21 mouse cellular contexts compared by ENCODE assay signal in the genomic region with DNA sequence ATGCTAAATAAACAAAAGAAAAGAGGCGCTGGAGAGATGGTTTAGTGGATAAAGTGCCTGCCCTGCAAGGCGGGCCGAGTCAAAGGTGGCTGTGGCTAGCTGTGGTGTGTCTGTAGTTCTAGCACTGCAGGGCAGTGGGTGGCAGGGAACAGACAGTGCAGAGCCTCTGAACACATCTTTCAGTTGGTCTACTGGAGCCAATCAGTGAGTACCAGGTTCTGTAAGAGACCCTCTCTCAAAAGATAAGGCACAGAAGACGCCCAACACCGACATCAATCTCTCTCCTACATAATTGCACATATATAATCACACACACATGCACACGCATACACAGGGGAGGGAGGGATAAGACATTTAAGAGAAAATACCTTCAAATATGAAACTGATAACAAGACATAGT. TPM values are rescaled to one million over a fixed set of nuclear protein-coding genes. Genes with fewer than 3 reads are reported as not detected.
DNase-seq lines count a peak whose midpoint lies in the region; ATAC-seq lines count a peak whose summit lies in the region.
"Had no signal": no experiment of that assay in that cellular context is flagged by ENCODE, and none has a peak within 500 bp of the region (broad histone marks: within the 10 kb centered on the region; RNA-seq: fewer than 3 reads in every experiment).

No protein-coding gene starts in this region.

- 63% methylated on average over 6 of the region's 6 CpGs for WGBS in liver, embryonic 11.5 days
- WGBS in liver, embryonic 15.5 days (ENCODE audit: insufficient replicate concordance): 29% methylated on average over 6 of the region's 6 CpGs
- 82% methylated on average over 6 of the region's 6 CpGs for WGBS in kidney, embryonic 16.5 days

- H3K27me3 ChIP-seq in liver, embryonic 11.5 days (replicated peaks; ENCODE audit: control insufficient read depth, insufficient read depth, low read length): no peaks in the 10 kb centered on the region
- no peaks in the 10 kb centered on the region for H3K27me3 ChIP-seq in liver, embryonic 15.5 days
- no peaks in the 10 kb centered on the region for H3K27me3 ChIP-seq in kidney, embryonic 16.5 days (ENCODE audit: insufficient read depth, low read length)
- H3K27me3 ChIP-seq: heart, embryonic 15.5 days; hindbrain, embryonic 15.5 days had no signal

- peak overlapping the region; percentile 68 for H3K27ac ChIP-seq in liver, embryonic 11.5 days (ENCODE audit: low read depth, low read length)
- peak overlapping the region; percentile 65 for H3K27ac ChIP-seq in liver, embryonic 15.5 days (replicated peaks)
- H3K27ac ChIP-seq in kidney, embryonic 16.5 days (ENCODE audit: low read length): no peak overlapping the region
- H3K27ac ChIP-seq: embryonic facial prominence, embryonic 10.5 days; forebrain, embryonic 10.5 days; heart, adult 2 months; heart, embryonic 15.5 days; hindbrain, embryonic 15.5 days had no signal

- no peak overlapping the region for H3K4me3 ChIP-seq in liver, embryonic 11.5 days (ENCODE audit: low read depth, low read length)
- no peak overlapping the region; the same call in 1 of the 2 replicates for H3K4me3 ChIP-seq in liver, embryonic 15.5 days (replicated peaks)
- no peak overlapping the region for H3K4me3 ChIP-seq in kidney, embryonic 16.5 days (ENCODE audit: low read length)
- H3K4me3 ChIP-seq: embryonic facial prominence, embryonic 10.5 days; forebrain, embryonic 10.5 days; heart, adult 2 months; heart, embryonic 15.5 days; hindbrain, embryonic 15.5 days had no signal

- no peak for DNase-seq in liver, embryonic 11.5 days (ENCODE audit: low spot score)
- DNase-seq in testis, postnatal 14 days (ENCODE audit: low spot score): no peak
- DNase-seq in lung, postnatal 4 days: no peak
- DNase-seq: adrenal gland, adult 2 months; adrenal gland, postnatal 25 days; cerebellum, adult 18-20 months; cerebellum, adult 9-11 months; cerebellum, postnatal 36 days; gastrocnemius, postnatal 10 days; heart, adult 2 months; heart, postnatal 14 days had no signal

- H3K36me3 ChIP-seq in liver, embryonic 11.5 days (ENCODE audit: control insufficient read depth, insufficient read depth, low read length): no peaks in the 10 kb centered on the region
- peaks cover 20% of the 10 kb centered on the region for H3K36me3 ChIP-seq in liver, embryonic 15.5 days (replicated peaks)
- H3K36me3 ChIP-seq in kidney, embryonic 16.5 days (ENCODE audit: insufficient read depth, low read length): no peaks in the 10 kb centered on the region
- H3K36me3 ChIP-seq: heart, embryonic 15.5 days; hindbrain, embryonic 15.5 days had no signal

- H3K4me2 ChIP-seq in liver, embryonic 11.5 days: peak overlapping the region; percentile 26; the same call in 1 of the 2 replicates
- H3K4me2 ChIP-seq in liver, embryonic 15.5 days: peak overlapping the region; percentile 43
- no peak overlapping the region for H3K4me2 ChIP-seq in kidney, embryonic 16.5 days (replicated peaks; ENCODE audit: low read depth, low read length)
- H3K4me2 ChIP-seq: heart, embryonic 11.5 days; heart, embryonic 15.5 days; hindbrain, embryonic 15.5 days had no signal

- 0 out of 2 replicates have a peak, but pooled peaks have one; percentile 4 for ATAC-seq in granulocyte monocyte progenitor cell, adult 5-6 weeks (replicated peaks; ENCODE audit: poor library complexity, severe bottlenecking)
- peak; percentile 82 for ATAC-seq in liver, embryonic 11.5 days (replicated peaks; ENCODE audit: low FRiP score)
- peak; percentile 85 for ATAC-seq in liver, embryonic 15.5 days (ENCODE audit: insufficient read depth)
- ATAC-seq in megakaryocyte-erythroid progenitor cell, adult 5-6 weeks (replicated peaks; ENCODE audit: low FRiP score, low TSS enrichment, poor library complexity, severe bottlenecking): peak; percentile 57
- ATAC-seq in kidney, embryonic 16.5 days (ENCODE audit: low FRiP score, low TSS enrichment): no peak
- ATAC-seq: forebrain, embryonic 14.5 days had no signal

- H3K9ac ChIP-seq in liver, embryonic 11.5 days (ENCODE audit: low read depth, low read length): no peak overlapping the region
- H3K9ac ChIP-seq in liver, embryonic 15.5 days: peak overlapping the region; percentile 28; the same call in 1 of the 2 replicates
- H3K9ac ChIP-seq in kidney, embryonic 16.5 days (replicated peaks; ENCODE audit: low read length): no peak overlapping the region
- H3K9ac ChIP-seq: heart, embryonic 15.5 days; hindbrain, embryonic 15.5 days had no signal

- H3K4me1 ChIP-seq in liver, embryonic 11.5 days (replicated peaks; ENCODE audit: control insufficient read depth, insufficient read depth, low read length): peaks cover 26% of the 10 kb centered on the region
- peaks cover 99% of the 10 kb centered on the region for H3K4me1 ChIP-seq in liver, embryonic 15.5 days (replicated peaks)
- no peaks in the 10 kb centered on the region for H3K4me1 ChIP-seq in kidney, embryonic 16.5 days (ENCODE audit: insufficient read depth, low read length)

- no peaks in the 10 kb centered on the region for H3K9me3 ChIP-seq in liver, embryonic 11.5 days (ENCODE audit: control insufficient read depth, low read length)
- H3K9me3 ChIP-seq in liver, embryonic 15.5 days (replicated peaks): no peaks in the 10 kb centered on the region
- H3K9me3 ChIP-seq in kidney, embryonic 16.5 days (ENCODE audit: low read length): no peaks in the 10 kb centered on the region
- H3K9me3 ChIP-seq: embryonic facial prominence, embryonic 10.5 days; forebrain, embryonic 10.5 days; heart, embryonic 15.5 days; hindbrain, embryonic 15.5 days had no signal

RNA-seq across cellular contexts. Expression of a gene that starts 6.6 kb away (rescaled TPM):
- total RNA-seq in granulocyte monocyte progenitor cell, adult 5-6 weeks (2014; fragmentation: Nextera tagmentation): 30.9 and 46.2 TPM in 2 replicates
- 31.4 and 34.1 TPM in 2 replicates for total RNA-seq in granulocyte monocyte progenitor cell, adult 5-6 weeks (2017)
- polyA plus RNA-seq in liver, embryonic 11.5 days (2014; fragmentation: Nextera tagmentation; extraction: Ambion mirVana): 13.3 and 14.3 TPM in 2 replicates
- polyA plus RNA-seq in liver, embryonic 15.5 days (2015; fragmentation: Nextera tagmentation; extraction: Ambion mirVana): 15.7 and 15.9 TPM in 2 replicates
- 52.9 and 57.7 TPM in 2 replicates for total RNA-seq in megakaryocyte-erythroid progenitor cell, adult 5-6 weeks (2014; fragmentation: Nextera tagmentation)
- total RNA-seq in megakaryocyte-erythroid progenitor cell, adult 5-6 weeks (2017): 26.6 and 29.5 TPM in 2 replicates
- 5.3 and 8.3 TPM in 2 replicates for polyA plus RNA-seq in kidney, embryonic 16.5 days (2015; fragmentation: Nextera tagmentation; extraction: Ambion mirVana)

RNA-seq across cellular contexts. Expression of a gene that starts 52.9 kb away (rescaled TPM):
- total RNA-seq in granulocyte monocyte progenitor cell, adult 5-6 weeks (2014; fragmentation: Nextera tagmentation): 17.2 and 17.9 TPM in 2 replicates
- 22.9 and 27.0 TPM in 2 replicates for total RNA-seq in granulocyte monocyte progenitor cell, adult 5-6 weeks (2017)
- 30.8 and 35.0 TPM in 2 replicates for polyA plus RNA-seq in liver, embryonic 11.5 days (2014; fragmentation: Nextera tagmentation; extraction: Ambion mirVana)
- polyA plus RNA-seq in liver, embryonic 15.5 days (2015; fragmentation: Nextera tagmentation; extraction: Ambion mirVana): 10.5 and 11.4 TPM in 2 replicates
- 25.5 and 31.4 TPM in 2 replicates for total RNA-seq in megakaryocyte-erythroid progenitor cell, adult 5-6 weeks (2014; fragmentation: Nextera tagmentation)
- total RNA-seq in megakaryocyte-erythroid progenitor cell, adult 5-6 weeks (2017): 37.0 and 47.2 TPM in 2 replicates
- 24.5 and 25.5 TPM in 2 replicates for polyA plus RNA-seq in kidney, embryonic 16.5 days (2015; fragmentation: Nextera tagmentation; extraction: Ambion mirVana)
